Mouse (Mus musculus) left cerebral cortex, adult 11 months (tissue): ENCODE measurements around the gene Lsm3.
A peak's percentile ranks its signal among the peaks of the same experiment; 100 is the strongest.

Source experiments
- DNase-seq: peaks from one replicate; pipeline ENCODE4 v3.0.0; 2022; ENCODE audit warnings: low spot score

Lsm3 gene

DNA sequence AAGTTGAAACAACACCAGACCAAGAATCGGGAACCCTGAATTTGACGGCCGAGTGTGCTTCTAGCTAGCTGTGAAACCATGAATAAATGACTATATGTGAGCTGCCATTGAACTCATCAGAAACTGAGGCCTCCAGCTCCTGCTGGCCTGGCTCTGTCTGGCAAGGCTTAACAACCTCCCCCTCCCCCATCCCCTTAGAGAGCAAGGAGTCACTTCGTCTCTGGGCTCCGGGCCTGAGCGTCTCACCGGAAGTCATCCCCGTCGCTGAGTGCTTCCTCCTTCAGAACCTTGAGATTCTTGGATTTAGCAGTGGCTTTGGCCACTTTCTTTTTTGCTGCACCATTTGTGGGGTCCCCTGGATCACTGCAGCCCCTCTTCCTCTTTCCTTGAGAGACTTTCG lies 5.5 kb upstream of the Lsm3 start:
- DNase-seq: no peak

DNA sequence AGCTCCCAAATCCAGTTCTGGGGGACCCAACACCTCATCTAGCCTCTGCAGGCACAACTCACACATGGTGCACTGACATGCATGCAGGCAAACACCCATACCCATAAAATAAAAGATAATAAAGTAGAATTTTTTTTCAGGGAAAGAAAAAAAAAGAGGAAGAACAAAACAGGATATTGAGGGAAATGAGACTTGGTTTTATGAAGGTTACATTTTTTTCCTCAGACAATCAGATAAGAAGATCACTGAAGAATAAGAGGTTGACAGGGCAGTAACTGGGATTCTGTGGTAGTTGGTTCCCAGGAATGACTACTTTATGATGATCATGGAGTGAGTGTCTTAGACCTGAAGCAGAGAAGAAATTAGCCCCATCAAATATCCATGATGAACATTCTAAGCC lies 1.6 kb upstream of the Lsm3 start:
- no peak for DNase-seq

DNA sequence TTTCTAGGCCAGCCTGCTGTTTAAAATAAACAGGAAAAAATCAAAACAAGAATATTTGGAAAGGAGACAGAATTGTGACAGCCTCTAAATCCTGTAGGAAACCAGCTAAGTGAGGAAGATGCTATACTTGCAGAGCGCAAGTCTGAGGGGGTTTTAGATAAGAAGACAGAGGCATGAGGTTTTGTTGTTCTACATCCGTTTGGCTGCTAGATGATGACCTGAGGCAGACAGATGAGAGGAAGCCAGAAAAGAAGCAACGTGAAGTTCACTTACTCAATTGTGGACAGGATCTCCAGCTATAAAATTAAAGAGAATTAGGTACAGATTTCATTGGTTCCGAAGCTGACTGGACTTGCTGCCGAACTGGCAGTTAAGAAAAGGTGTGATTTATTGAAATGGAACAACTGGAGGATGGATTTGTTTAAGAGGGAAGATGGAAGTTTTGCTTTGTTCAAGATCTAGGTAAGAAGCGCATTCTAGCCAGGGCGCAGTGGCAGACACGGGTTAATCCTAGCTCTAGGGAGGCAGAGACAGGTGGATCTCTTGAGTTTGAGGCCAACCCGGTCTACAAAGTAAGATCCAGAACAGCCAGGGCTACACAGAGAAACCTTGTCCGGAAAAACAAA lies 878 bp upstream of the Lsm3 start:
- DNase-seq: no peak

DNA sequence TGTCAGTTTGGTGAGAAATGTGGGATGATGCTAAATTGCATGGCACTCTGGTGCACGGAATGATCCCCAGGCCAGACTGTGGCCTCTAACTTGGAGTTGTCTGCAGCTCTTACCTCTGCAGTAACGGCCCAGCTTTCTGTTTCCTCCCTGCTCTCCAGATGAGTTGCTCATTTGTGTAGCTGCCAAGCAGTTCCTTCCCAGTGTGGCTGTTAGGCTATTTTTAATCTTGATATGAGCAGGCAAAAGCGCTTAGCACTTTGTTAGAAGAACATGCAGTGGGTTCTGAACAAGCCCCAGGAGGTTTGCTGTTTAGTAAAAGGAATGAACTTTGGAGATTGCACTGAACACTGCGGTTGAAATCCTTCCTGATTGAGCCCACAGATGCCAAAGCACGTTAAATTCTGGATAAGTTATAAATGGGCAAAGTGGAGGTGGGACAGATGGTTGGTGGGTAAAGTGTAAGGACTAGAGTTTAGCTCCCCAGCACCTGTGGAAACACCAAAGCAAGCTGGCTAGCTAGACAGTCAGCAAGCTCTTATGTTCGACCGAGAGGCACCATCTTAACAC lies 2.8 kb downstream of the Lsm3 start:
- no peak for DNase-seq

DNA sequence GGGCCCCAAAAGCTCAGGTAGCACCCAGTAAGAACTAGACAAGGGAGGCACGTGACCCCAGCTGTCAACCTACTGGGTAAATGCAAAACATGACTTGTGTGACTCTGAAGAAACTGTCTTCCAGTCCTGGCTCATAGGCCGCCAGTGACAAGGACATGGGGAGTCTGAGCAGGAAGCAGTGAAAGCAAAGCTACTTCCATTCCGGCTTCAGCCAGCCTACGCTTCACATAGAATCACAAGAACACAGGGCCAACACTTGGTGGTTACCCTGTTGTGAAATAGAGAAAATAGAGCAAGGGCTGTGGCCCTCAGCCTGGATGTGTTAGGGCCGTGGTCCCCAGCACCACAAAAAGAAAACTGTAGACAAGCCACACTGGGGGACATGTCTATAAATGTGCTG lies 7.1 kb downstream of the Lsm3 start:
- no peak for DNase-seq

DNA sequence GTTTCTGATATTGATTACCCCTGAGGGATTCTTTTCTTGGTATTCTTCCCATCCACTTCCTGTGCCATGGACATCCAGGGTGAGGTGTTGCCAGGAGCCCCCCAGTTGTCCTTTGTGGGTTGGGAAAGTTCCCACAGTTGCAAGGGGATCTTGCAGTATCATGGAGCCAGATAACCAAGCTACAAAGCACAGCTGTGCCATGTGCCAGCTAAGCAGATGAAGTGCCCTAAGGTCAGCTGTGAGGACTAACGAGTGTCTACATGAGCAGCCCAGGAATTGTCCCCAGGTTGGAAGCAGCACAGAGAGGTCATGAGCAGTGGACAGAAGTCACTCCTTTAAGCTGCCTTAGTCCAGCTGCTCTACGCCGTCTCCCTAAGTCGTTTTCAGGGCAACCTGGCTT lies 9.8 kb downstream of the Lsm3 start:
- DNase-seq: no peak

DNA sequence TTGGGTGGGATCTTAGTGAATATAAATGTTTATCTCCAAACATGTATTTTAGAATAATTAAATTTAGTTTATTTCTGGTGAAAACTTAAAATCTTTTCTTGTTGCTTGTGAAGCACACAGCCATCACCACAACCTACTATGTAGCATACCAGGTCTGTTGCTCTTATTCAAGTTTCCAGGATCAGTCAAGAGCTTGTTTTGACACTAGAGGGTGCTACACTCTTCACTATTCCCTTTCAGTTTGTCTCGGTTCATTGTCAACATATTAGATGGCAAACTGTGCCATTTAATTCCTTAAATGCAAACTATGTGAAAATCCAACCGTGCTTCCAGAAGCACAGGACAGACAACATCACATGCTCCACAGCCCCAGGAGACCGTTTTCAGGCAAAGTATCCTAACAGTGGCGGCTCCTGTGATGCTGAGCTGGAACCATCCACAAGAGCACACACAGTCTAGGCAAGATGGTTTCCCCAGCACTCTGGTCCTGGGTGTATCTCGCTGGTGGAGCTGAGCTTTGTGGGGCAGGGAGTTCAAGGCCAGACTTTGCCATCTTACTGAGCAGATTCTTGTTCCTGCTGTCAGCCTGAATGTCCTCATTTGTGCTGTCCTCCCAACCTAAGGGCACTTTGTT lies 11.6 kb downstream of the Lsm3 start:
- DNase-seq: peak; percentile 55

DNA sequence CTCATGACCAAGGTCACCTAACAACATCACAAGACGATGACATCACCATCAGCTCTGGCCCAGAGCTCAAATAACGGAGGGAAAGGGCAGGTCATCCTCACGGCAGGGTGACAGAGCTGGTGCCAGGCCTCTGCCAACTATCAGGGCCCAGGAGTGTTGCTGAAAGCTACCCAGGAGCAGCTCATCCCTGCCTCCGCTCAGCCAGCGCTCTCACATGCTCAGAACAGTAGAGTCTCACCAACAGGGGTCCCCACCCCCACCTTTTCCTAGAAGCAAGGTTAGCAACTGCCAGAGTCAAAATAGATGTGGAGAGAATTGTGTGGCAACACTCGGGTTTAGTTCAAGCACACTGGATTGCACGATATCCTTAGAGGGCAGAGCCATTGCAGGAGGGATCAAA lies 12.5 kb downstream of the Lsm3 start:
- no peak for DNase-seq

DNA sequence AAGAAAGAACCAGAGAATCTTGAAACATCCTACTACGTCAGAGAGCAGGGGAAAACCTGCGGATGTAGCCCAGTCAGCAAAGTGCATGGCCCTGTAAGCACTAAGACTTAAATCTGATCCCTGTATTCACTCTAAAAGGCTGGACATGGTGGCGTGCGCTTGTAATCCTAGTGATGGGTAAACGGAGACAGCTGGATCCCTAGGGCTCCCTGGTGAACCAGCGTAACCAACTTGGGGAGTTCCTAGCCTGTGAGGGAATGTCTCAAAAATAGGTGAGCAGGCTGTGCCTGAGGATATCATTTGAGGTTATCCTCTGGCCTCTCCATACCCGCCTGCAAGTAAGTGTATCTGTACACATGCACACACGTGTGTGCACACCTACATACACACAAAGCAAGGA lies 14.9 kb downstream of the Lsm3 start:
- no peak for DNase-seq

DNA sequence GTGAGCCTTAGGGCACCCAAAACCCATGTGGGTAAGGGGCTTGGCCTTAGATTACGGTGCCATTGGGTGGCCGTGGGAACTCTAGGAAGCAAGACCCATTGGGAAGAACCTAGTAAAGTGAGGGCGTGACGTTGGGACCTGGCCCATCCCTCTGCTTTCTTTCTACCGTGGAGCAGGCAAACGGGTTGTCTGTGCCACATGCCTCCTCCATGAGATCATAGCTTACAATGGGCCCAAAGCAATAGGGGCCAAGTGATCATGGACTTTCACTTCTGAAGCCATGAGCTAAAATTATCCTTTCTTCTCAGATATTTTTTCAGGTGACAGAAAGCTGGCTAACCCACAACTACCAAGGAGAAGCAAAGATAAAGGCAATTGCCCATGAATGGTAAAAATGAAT lies 15.5 kb downstream of the Lsm3 start:
- DNase-seq: no peak

DNA sequence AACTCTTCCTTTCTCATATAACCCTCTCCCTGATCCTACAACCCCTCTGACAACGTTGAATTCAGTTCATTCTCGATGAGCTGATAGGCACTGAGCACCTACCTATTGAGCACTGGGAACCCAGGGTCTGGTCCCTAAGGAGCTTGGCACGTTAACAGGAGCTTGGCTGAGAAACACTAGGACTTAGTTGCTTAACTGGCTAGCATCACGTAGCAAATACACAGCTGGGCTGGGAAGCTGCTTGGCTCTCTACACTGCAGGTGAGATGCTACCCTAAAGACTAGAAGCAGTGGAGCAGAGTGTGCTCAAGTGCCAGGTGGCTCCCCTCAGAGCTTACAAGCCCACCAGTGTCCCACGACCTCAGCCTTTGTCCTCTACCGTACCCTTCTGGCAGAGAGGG lies 16.9 kb downstream of the Lsm3 start:
- no peak for DNase-seq

DNA sequence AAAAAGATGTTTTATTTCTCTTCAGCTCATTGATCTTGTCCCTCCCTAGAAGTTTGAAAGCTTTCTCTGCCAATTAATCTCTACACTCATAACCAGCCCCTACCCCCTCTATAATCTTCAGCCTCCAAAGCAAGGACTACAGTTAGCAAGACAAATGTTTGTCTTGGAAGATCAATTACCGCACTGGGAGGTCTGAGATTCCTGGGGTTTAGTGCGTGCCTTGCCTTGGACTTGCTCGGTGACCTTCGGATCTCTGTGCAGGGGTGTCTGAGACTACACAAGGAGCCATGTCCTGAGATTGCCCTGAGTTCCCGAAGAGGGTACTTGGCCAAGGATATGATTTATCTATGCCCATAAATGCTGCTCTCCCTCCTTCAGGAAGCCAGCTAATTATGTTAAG lies 17.6 kb downstream of the Lsm3 start:
- DNase-seq: no peak

DNA sequence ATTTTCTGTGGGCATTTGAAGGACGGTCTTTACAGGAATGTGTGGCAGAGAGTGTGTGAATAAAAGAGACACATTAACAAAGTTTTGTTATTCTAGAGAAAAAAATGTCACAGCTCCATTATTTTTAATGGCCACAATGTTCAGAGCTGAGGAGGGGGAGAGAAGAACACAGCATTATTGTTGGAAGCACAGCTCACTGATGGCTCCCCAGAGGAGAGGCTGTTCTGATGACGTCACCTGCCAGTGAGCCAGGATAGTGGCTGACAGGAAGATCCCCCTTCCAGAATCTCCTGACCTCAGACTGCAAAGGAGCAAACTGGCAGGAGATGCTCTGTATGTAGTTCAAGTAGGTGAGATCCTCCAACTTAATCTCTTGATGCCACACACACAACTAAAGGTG lies 18.0 kb downstream of the Lsm3 start:
- DNase-seq: no peak

DNA sequence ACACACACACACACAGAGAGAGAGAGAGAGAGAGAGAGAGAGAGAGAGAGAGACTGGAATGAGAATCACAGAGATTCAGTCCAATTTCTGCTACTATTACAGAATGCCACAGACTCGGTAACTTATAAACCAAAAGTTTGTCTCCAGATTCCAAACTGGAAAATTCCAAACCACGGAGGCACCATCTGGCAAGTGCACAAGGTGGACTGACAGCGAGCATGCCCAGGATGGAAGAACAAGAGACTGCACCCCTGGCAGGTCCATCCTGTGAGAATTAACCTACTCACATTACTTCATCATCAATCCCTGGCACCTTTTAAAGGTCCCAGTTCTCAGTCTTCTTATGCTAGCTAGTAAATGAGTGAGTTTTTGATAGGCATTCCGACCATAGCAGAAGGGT lies 18.5 kb downstream of the Lsm3 start:
- DNase-seq: no peak

DNA sequence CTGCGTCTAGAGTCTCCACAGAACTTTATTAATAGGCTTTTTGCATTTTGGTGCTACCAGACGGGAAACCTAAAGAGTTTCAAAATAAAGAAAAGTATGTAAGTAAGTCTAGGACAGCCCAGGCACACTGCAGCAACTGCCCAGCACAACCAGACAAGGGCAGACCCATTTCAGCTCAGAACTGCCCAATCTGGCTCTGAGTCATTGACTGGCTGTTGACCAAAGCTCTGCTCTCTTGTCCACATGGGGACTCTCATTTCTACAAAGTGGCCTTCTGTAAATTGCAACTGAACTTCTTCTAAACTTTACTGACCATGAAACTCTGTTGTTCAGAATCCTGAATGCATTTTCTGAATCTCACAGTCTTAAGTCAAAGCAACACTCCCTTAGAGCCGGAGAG lies 19.5 kb downstream of the Lsm3 start:
- no peak for DNase-seq

DNA sequence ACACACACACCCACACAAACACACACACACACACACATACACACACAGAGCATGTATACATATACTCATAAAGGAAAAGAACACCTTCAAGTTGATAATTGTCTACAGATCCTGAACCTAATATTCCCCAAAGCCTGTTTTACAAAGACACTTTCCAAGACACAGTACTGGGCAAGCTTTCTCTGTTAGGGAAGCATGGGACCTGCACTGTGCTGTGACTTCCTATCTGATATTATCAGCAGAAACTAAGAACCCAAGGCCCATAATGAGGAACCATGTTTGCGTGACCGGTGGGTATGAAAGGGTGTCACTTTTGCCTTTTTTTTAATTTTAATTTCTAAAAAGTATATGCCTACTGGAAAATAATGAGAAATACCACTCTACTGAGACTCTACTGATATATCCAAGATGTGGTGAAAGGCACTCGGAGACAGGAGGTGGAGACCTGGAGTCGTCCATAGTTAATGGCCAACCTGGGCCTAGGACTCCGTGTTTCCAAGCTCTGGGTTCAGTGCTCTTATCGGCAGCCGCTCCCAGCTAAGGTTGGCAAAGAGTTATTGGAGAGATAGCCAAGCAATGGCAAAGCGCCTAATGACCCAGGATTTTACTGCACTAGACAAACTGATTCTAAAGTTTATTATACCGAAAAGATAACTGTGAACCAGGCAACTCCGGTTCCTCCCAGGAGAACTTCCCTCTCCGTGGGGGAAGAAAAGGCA lies 20.5 kb downstream of the Lsm3 start:
- DNase-seq: no peak

DNA sequence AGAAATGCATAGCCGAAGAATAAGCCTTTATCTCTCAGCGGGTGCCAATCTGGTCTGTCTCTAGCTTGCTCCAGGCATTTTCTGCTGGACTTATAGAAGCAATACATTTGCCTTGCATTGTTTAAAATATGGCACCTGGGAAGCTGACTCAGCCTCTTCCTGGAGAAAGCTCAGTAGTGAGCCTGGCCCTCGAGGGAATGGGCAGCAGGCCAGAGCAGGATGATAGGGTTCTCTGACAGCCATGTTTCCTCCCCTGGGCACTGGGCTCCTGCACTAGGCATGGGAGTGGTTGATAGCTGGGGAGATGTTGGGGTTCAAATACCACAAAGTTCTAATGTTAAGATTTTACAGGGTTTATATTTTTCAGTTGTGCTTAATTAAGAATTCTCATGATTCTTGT lies 25.5 kb downstream of the Lsm3 start:
- DNase-seq: no peak

DNA sequence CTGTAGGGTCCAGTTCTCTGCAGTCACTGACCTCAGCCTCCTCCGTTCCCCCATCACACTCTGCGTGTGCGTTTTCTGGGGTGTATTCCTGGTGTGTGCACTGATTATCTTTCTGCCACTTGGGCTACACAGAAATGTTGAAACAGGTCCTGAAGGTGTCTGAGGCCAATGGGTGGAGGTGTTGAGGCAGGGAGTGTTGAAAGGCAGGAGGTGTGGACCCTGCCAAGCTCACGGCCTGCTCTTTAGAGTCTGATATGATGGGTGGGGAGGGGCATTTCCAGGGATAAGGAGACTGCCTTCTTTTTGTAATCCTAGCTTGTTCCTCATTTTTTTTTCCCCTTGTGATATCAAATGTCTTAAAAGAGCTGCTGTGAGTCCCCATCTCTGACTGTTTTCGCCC lies 27.3 kb downstream of the Lsm3 start:
- DNase-seq: no peak

DNA sequence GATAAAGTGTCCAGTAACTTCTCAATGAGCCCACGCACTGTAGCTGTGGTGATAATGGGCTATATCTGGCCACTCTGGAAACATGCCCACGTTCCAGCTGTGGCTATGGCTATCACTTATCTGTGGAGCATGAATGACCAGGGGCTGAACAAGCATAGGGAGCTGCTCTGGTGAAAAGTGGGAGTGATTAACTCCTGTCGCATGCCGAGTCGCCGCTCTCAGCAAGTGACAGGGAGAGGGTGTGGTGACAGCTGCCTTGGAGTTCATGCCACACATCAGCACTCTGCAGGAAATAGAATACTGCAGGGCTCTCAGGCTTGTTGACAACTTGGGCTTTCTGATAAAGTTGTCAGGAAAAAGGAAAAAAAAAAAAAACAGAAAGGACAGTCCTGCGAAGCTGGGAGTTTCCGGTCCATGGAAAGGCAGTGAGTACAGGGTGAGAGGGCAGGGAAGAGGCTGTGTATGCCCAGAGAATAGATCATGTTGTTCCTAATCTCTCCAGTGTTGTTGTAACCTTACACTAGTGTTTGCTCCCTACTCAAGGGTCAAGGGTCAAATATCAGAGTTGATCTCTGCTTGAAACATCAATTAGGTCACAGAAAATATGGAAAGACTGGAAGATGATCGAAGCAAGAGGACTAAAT lies 30.6 kb downstream of the Lsm3 start:
- DNase-seq: no peak

DNA sequence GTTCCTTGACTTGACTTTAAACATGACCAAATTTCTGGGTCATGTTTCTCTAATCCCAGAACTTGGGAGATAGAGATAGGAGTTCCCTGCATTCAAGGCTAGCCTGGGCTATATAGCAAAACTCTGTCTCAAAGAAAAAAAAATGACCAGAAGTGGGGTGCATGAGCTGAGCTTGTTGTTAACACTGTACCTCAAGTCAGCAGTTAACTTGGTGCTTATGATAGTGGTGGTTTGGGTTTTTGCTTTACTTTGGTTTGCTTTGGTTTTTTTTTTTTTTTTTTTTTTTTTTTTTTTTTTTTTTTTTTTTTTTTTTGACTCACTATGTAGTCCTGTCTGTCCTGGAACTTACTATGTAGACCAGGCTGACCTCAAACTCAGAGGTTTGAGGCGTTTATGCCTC lies 31.6 kb downstream of the Lsm3 start:
- DNase-seq: no peak

DNA sequence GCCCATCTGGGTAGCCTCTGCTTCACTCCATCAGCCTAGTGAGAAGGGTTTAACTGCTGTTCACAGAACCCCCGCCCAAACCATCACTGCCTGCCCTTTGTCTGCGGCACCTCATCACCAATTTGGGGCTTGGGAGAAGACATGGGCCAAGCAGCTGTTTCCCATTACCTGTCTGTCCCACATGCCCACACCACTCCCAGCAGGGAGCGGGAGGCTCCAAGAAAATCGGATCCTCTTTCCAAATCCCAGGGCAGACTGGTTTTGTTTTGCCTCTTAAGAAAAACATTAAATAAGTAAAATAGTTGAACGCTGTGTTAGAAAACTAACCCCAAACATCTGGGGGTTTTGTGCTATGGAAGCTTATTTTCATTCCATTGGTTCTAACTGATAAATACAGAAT lies 33.9 kb downstream of the Lsm3 start:
- no peak for DNase-seq

DNA sequence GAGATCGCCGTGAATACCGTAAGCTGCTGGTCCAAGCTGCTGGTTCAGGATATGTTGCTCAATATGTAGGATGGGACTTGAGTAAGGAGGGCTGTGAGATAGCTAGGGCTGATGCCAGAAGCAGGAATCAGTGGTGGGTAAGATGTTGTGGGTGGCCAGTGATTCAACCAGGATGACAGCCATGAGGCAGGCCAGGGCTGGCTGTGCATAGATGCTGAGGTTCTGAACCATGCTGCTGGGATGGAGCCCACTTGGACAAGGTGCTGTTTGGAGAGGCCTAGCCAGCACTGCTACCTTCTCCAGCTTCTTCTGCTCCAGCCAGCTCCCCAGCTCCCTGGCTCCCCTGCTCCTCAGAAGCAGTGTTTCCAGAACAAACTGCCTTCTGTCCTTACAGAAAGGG lies 35.9 kb downstream of the Lsm3 start:
- DNase-seq: no peak

DNA sequence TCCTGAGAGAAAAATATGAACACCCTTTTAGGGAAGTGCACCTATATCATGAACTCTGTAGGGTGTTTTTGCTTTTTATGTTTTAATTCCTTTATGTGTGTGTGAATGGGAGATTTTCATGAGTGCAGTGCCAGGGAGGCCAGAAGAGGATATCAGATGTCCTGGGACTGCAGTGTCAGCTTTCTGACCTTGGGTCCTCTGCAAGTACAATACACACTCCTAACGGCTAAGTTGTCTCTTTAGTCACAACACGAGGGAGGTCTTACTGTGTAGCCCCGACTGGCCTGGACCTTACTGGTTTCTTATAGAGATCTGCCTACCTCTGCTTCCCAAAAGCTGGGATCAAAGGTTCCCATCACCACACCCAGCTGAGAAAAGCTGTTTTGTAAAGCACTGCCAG lies 37.0 kb downstream of the Lsm3 start:
- no peak for DNase-seq
